Mouse (Mus musculus): ENCODE results near the gene Man1a2.

The Man1a2 gene

DNA sequence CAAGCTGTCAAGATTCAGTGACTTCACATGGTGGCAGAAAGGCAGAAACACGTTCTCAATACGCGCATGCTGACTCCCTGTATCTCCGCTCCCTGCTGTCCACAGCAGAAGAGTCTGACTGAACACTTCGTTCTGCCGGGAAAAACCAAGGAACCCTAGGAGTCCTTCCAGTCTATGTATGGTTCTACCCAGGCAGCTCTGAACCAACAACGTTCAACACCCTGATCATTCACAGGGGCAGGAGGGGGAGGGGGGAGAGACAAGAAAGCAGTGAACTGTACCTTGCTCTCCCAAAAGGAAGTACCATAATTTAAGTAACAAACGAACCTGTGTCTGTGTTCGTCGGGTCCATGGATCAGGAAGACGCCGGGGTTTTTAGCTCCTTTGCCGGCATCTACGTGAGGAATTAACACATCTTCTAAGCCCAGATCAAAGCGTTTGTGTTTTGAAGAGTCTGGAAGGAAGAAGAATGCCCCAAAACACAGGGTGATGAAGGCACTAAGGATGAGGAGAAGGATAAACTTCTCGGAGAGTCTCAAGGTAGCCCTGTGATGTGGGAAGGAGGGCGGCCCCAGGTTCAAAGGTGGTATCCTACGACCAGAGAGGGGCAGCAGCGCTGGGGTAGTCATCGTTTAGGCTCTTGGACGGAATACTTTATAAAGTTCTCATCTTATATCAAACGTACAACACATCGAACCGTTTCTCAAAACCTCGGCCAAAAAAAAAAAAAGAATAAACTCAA lies 898 bp downstream of the Man1a2 start:
- DNase-seq: peak; percentile 9

DNA sequence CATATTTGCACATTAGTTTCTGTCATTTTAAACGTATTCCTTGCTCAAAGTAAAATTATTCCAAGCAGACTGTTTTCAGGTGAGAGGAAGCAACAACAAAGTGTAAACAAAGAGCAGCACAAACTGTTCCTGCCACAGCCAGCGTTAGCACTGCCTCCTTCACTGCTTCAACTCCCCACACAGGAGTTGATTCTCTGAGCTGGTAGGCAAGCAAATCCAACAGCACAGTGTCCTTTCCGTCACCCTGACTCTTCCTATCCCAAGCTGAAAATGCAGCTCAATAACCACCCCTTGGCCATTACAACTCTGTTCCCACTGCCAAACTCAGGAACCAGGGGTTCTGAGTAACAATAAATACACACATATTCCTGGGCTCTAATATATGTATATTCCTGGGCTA lies 2.5 kb downstream of the Man1a2 start:
- no peak for DNase-seq

DNA sequence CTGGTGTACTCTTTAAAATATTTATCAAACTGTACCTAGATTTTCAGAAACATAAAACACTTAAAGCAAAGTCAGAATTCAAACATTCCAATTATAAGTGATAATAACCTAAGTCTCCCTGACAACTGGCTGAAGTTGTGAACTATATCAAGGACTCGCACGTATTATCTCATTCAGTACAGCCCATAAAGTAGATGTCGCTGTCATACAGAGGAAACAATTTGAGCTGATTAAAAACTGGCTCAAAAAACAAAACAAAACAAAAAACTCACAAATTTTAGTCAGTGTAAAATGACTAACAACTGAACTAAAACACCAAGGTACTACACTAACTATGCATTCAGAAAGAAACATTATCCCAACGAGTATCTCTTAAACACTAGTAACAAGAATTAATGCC lies 3.0 kb downstream of the Man1a2 start:
- no peak for DNase-seq

DNA sequence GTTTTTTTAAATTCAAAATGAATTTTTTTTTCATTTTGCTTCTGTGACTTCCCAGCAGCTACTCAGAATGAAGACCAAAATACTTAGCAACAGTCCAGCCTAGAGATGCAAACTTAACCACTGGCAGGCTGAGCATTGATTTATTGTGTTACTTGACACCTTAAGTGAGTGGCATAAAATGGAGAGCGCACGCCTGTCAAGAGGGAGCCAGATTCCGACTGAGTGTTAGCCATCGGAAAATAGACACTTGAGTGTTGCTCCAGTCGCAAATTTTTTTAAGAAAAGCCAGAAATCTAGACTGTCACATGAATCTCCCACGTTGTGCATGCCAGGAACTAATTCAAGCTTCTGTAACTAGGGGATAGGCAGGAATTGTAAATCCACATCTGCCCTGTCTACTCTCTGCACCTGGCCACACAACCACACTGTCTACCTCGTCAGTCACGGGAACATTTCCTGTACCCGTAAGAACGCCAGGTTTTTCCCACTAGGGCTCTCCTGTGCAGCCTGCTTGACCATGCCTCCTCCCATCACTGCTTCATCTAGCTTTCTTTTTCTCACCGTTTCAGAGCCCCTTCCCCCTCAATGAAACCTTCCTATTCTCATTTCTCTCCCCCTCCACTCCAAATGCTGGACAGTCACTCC lies 3.7 kb downstream of the Man1a2 start:
- no peak for DNase-seq

DNA sequence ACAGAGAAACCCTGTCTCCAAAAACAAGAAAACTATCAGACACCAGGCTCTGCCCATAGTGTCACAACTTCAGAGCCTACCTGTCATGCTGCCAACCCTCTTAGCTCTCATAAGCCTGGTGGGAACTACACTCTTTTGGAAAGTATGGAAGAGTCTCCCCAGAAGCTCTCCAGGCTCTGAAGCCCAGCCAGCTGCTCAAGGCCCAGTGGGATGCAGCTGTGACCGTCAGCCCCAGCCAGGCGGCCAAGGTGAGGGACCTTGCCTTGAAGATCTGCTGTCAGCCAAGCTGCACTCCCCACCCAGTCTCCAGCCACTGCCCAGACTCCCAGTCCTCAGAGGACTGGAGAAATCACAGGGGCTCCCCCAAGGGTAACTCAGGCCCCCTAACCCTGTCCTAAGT lies 5.1 kb downstream of the Man1a2 start:
- no peak for DNase-seq

DNA sequence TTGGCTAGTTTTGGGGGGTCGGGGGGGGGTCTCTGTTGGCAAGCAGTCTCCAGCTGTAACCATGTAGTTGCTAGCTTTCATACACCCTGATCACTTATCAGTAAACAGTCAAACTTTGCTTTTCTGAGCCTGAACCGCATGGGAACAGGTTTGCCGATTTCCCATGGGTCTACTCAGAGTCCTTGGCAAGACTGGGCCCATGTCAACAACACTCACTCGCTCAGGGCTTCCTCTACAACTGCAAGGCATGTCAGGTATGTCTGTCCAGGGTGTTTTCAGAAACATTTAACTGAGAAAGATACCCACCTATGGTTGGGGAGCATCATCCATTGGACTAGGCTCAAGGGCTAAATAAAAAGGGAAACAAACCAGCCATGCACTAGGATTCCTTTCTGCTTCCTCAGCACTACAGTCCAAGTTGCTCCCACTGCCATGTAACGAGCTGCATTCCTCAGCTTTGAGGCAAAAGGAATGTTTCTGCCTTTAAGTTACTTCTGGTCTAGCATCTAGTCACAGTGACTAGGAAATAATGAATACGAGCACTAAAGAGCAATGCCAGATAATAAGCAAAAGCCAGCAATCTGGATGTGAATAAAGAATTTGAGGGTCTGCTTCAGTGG lies 6.2 kb downstream of the Man1a2 start:
- no peak for DNase-seq

DNA sequence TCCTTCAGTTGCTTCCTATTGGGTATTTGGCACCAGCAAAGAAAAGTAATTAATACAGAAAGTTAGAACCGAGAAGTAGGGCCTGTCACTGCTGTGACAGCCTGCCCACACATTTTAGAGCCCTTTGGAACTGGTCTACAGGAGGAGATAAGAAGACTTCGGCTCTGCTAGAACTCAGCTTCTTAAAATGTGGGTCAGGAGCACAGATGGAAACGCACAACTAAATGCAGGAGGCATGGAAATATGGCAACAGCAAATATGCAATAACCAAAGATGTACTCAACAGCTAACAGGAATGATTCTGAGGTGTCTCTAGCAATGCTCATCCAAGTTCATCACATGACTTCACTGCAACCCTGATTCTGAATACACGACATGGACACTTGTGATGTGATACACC lies 10.2 kb downstream of the Man1a2 start:
- DNase-seq: no peak

DNA sequence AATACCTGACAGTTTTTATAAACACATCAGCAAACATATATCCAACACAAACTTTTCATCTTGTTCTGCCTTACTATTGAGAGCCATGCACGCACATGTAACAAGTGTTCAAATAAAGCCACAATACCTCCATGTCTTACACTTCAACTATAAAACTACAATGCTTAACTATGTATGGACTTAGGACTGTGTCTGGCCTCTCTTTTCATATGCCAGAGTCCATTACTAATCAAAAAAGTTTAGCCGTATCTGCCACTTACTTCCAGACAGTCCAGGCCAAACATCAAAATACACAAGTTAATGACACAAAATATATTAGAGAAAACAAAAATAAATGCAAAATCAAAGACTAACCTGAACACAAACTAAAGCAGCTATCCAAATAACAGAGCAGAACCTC lies 14.9 kb downstream of the Man1a2 start:
- no peak for DNase-seq

DNA sequence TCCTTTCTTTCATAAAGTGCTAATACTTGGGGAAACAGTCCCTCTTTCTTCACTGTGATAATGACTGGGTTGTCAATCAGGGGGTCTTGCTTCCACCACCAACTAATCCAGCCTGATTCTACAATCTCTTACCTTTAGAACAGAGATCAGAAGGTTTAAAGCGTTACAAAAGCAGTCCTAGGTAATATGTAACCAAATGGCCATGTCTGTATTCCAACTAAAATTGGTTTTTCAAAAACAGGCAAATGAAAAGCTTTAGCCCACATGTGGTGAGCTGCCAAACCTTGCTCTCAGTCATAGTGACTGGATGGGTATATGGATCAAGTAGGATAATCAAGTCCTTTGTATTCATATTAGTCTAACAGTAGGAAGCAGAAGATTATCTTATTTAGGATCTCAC lies 32.0 kb downstream of the Man1a2 start:
- DNase-seq: no peak

DNA sequence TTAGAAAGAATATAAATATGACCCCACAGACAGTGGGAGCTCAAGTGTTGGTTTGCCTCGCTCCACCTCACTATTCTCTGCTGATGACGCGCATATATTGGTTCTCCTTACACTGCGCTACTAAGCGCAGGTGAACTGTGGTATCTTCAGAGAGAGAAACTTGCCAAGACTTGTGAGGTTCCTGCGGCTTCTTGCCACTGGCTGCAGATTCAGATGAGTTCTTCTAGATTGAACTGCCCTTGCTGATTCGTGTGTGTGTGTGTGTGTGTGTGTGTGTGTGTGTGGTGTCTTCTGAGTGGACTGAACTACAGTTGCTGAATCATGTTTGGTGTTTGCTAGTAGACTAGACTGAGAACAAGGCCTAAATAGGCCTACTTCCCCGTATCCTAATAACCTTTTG lies 43.7 kb downstream of the Man1a2 start:
- DNase-seq: no peak

DNA sequence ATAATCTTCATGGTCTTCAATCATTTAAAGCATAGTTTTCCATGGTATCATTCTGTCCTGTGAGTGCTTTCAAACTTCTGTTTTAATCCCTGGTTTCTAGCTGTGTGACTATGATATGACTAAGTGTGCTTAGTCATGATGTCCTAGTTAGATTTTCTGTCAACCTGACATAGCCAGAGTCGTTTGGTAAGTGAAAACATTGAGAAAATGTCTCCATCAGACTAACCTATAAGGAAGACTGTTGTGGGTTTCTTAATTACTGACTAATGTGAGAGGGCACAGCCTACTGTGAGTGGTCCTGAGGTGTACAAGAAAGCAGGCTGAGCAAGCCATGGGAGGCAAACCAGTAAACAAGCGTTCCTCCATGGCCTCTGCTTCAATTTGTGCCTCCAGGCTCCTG lies 49.0 kb downstream of the Man1a2 start:
- DNase-seq: no peak

DNA sequence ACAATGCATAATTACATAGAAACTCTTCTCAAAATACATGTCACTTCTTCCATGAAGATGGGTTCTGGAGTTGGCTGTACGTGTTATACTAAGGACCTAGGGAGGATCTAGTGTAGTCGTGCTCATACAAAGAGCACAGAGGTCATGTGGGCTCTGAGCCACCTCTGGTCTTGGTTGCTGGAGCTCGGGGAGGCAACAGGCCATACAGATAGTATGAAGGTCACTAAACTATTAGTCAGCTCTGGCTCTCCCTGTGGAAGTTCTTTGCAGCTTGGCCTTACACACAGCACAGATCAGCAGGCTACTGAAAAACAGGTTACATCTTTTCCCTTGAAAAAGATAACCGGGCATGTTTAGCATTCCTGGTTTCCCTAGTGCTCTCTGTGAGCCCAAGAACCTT lies 50.5 kb downstream of the Man1a2 start:
- no peak for DNase-seq

DNA sequence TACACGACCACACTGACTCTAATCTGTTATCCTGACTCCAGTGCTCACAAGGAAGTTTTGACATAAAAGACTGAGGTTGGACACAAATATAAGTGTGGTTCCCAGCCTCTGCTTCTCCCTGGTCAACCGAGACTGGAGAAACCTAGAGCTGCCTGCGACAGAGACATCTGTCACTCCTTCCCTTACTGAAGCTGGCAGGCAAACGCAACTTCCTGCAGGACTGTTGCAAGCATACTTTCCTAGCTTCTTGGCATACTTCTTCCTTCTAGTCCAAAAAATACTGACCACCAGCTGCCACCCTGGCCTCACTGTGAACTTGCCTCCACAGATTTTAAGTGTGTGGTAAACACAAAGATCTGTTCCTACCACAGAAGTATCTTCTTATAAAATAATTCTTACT lies 66.8 kb downstream of the Man1a2 start:
- DNase-seq: no peak

DNA sequence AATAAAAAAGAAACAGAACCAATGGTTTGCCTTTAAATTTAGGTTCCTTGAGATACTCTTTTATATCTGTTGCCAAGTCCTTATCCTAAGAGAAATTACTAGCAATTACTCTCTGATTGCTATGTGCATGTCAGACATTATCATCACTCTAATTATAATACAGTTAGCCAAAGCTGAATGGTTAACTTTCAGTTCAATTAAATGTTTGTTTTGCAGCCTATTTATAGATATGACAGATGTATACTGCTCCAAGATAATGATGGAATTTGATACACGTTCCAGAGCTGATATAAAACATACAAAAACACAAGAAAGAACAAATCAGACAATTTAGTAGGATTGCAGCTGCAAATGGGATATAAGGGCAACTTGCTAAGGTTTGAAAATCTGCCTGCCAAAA lies 74.4 kb downstream of the Man1a2 start:
- DNase-seq: no peak

DNA sequence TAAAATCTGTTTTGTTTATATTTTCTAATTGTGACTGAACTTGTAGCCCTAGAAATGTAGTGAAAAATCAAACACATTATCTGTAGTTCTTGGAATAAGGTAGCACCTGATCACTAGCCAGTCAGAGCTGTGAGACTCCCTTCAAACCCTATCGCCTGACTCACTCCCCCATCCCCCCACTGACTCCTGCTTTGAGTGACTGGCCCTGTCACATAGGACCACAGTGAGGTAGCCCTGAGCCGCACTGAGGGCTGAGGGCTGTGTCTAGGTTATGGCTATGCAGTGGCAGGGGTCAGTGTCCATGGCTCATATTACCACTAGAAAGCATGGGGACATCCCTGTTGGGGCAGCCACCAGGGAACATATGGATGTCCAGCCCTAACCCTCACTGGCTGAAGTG lies 80.8 kb downstream of the Man1a2 start:
- no peak for DNase-seq

DNA sequence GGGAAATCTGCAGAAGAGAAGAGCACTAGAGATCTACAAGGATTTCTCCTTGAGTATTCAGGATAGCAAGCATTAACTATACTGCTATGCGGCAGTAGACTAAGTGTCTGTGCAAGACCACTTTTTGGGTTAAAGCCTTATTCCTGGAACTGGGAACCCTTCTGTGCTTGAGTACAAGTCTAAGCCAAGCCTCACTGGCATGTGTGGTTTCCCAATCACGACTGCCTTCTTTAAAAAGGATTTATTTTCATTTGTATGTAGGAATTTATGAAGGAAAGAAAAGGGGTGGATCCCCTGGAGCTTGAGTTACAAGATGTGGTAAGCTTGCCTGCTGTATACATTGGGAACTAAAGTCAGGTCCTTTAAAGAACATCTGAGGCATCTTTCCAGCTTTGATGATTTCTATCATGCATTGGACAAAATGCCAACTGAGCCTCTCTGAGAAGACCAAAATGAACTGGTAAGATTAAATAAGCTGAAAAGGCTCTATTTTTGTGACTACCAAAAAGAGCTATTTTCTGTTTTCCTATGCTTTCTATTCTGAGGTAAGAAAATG lies 86.0 kb downstream of the Man1a2 start:
- no peak for DNase-seq

DNA sequence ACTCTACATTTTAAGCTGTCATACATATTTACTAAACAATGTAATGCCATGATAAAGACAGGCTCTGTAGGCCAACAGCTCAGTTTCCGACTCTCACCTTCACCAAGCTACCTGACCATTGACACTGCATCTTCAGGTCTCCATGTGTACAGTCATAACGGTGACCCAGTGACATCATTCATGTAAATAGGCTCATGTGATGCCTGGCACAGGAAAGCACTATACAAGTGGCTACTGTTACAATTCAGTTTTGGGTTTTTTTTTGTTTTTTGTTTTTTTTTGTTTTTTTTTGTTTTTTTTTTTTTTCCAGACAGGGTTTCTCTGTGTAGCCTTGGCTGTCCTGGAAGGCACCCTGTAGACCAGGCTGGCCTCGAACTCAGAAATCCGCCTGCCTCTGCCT lies 94.2 kb downstream of the Man1a2 start:
- DNase-seq: no peak

DNA sequence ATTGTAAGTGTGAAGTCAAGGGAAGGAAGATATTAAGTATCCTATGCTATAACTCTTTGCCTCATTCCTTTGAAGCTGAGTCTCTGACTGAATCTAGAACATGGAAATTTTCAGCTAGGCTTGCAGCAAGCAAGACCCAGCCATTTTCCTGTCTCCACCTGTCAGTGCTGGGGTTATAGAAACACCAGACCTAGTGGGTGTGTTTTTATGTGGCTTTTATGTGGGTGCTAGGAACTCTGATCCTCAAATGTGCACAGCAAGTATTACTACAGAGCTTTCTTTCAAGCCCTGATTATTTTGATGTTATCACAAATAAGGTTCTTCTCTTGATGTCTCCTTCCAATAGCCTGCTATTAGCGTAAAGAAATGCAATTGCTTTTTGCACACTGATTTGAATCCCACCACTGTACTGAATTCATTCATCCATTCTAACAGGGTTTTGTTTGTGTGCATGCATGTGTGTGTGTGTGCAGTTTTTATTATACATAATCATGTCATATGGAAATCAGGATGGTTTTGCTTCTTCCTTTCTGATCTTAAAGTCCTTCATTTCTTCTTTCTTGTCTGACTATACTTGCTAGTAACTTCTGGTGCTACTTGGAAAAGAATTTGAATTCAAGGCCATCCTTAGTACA lies 102.5 kb downstream of the Man1a2 start:
- DNase-seq: no peak

DNA sequence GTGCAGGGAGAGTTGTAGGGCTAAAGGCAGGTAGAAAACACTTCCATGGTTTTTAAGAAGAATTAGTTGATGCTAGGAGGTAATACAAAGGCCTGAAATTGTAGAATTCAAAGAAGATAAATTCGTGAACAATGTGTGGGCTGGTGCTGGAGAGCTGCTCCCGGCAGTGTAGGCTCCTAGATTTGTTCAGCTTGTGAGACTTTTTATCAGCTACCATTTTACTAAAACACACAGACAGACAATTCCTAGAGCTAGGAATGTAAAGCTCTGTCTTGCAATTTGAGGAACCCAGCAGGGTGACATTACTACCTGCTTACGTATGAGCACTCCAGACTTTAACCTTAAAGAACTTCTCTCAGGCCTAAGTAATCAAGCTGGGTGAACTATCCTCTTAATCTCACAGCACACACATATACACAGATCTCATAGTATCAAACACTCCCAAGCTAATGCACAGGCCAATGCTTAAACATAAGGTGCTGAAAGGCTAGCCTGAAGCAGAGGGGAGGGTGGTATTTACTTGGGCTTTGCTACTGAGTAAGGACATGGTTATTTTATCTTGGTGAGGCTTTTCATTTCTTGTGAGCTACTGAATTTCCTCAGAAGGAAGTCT lies 112.6 kb downstream of the Man1a2 start:
- no peak for DNase-seq

DNA sequence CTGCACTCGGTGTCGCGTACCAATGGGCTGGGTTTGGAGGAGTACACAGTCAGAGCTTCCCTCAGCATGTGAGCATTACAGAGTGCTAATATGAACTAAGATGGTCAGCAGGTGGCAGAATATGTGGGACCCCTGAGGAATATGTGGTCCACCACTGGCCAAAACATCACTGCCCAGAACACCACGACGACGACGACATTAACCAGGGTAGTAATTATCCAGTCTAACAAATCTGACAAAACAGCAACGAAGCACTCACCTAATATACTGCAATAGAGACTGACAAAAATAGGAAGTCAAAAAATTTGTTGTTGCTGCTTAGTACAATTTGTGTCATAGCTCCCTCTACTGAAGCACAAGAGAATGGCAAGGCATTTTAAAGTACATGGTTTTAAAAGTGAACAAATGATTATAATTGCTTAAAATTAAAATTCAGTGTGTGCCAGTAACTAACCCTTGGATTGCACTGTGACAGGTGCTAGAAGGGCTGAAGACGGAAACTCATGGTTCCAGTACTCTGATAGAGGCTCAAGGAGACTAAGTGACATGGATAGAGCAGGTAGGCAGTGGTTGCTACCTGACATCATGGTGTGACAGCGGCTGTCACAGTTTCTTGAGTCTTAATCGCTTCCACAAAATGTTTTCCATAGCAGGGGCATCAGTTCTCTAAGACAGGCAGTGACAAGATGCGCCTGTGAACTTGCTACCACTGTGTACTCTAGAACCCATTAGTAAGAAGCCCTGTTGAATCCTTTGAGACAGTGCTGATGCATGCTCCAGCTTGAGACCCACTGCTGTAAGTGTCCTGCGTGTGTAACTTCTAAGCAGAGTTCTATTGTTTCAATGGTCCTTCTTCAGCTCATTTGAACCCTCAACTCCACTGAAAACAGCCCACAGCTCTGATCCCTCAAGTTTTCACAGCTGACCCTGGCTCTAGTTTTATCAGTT lies 116.6 kb downstream of the Man1a2 start:
- DNase-seq: no peak

DNA sequence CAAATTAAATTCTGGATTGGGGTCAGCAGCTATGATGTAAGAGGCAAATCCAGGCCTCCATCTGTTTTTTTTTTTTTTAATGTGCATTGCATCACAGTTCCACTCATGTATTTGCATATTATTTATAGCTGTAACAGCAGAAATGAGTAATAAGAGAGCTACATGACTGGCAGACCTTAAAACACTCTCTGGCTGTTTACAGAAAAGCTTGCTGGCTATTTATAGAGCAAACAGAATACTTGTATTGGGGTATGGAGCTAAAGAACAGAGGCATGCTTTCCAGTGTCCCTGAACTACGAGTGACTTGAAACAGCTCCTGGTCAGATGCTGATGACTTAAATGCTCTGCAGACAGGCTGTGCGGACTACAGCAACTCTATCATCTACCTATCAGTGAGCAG lies 121.7 kb downstream of the Man1a2 start:
- no peak for DNase-seq

DNA sequence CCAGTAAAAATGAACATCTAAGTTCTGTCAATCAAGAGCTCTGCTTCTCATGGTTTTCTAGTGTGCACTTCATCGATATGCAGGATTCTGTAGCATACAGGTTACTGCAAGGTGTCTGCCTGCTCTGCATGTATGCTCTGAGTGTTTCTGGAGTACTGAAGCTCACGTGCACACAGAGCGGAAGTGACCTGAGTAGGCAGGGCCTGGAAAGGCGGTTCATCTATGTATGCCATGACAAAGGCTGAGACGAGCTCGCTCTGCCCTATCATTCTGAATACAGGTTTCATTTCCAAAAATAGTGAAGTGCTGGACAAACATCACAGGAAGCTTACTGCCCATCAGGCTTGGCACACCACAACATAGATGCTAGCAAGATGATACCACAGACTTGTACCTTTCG lies 122.8 kb downstream of the Man1a2 start:
- no peak for DNase-seq
